Mouse (Mus musculus) embryonic fibroblast, embryonic 13.5 days (primary cell): Measurements from ENCODE around the gene Tmcc2.

Source experiments
- CTCF ChIP-seq: IDR thresholded peaks from 2 replicates; pipeline ENCODE4 v1.5.1; 2011; ENCODE audit warnings: mild to moderate bottlenecking, control low read depth, low read length, moderate library complexity, borderline replicate concordance; ENCODE audit not compliant: insufficient read depth
- POLR2A ChIP-seq: IDR thresholded peaks from 2 replicates; pipeline ENCODE4 v1.6.1; 2011; ENCODE audit warnings: low read depth, mild to moderate bottlenecking, control low read depth, low read length, moderate library complexity

GRCm38 (mm10) chr1:132374140-132374872 lies 16.8 kb downstream of the Tmcc2 start:
- TF ChIP-seq POLR2A (no peak), CTCF (no peak)
